Mouse (Mus musculus) hematopoietic stem cell, adult 5-6 weeks (primary cell): ENCODE data around the gene Wwox. TPM values are rescaled to one million over a fixed set of nuclear protein-coding genes. Genes with fewer than 3 reads are reported as not detected.
A peak's percentile ranks its signal among the peaks of the same experiment; 100 is the strongest.

ENCODE experiments used
- ATAC-seq, 2 experiments: fragments of 125-278 bp in 1 of 2; replicated peaks in 1 of 2; 2 replicates each; pipeline ENCODE4 v1.8.0; 2016 to 2017; ENCODE audit warnings: inconsistent platforms in 2 of 2, mild to moderate bottlenecking in 2 of 2, moderate number of reproducible peaks in 2 of 2, low read depth in 1 of 2, moderate TSS enrichment in 1 of 2; ENCODE audit not compliant: low FRiP score in 2 of 2, poor library complexity in 2 of 2, severe bottlenecking in 2 of 2, insufficient read depth in 1 of 2, low TSS enrichment in 1 of 2
- total RNA-seq: library from RNA; stranded (forward); fragments of 172-1452, 232-1000 nt; gene quantifications from 2 replicates; pipeline ENCODE4 v1.2.3, GENCODE M21; 2017

The Wwox gene
- total RNA-seq, 1 experiment from 2014 or later: 15.0 TPM

GRCm38 (mm10) chr8:114962494-114962893 is 523.0 kb downstream of the Wwox start:
- ATAC-seq: no peak

- no peak for ATAC-seq
Observed at GRCm38 (mm10) chr8:114963282-114963681, 523.8 kb downstream of the Wwox start.

GRCm38 (mm10) chr8:114964206-114964605 is 524.8 kb downstream of the Wwox start:
- no peak for ATAC-seq

GRCm38 (mm10) chr8:114968842-114969241 is 529.4 kb downstream of the Wwox start:
- ATAC-seq: no peak

- peak; percentile 87 to 91 for ATAC-seq
Observed at GRCm38 (mm10) chr8:114971378-114971777, 531.9 kb downstream of the Wwox start.

GRCm38 (mm10) chr8:114973002-114973461 is 533.6 kb downstream of the Wwox start:
- ATAC-seq: peak; percentile 52 to 55; a peak in 2 of 4 replicates

GRCm38 (mm10) chr8:114974336-114974950 is 535.0 kb downstream of the Wwox start:
- ATAC-seq: no peak

GRCm38 (mm10) chr8:114977746-114978145 is 538.3 kb downstream of the Wwox start:
- ATAC-seq: no peak

GRCm38 (mm10) chr8:114978206-114978960 is 538.9 kb downstream of the Wwox start:
- no peak for ATAC-seq

- ATAC-seq: no peak
Observed at GRCm38 (mm10) chr8:114979671-114980070, 540.2 kb downstream of the Wwox start.

GRCm38 (mm10) chr8:114982762-114983161 is 543.3 kb downstream of the Wwox start:
- no peak for ATAC-seq

- ATAC-seq: no peak
Observed at GRCm38 (mm10) chr8:114984500-114984899, 545.0 kb downstream of the Wwox start.

GRCm38 (mm10) chr8:114985996-114986395 is 546.5 kb downstream of the Wwox start:
- ATAC-seq: peak; percentile 92 to 95

- ATAC-seq: no peak
Observed at GRCm38 (mm10) chr8:114986971-114987370, 547.5 kb downstream of the Wwox start.

- no peak for ATAC-seq
Observed at GRCm38 (mm10) chr8:114990865-114991613, 551.6 kb downstream of the Wwox start.

- no peak for ATAC-seq
Observed at GRCm38 (mm10) chr8:115000736-115001135, 561.3 kb downstream of the Wwox start.

- ATAC-seq: no peak
Observed at GRCm38 (mm10) chr8:115005021-115005420, 565.6 kb downstream of the Wwox start.

- no peak for ATAC-seq
Observed at GRCm38 (mm10) chr8:115006561-115006960, 567.1 kb downstream of the Wwox start.
